Mouse (Mus musculus): Measurements from ENCODE around the gene Hoxc9. TPM values are rescaled to one million over a fixed set of nuclear protein-coding genes. Genes with fewer than 3 reads are reported as not detected.
A peak's percentile ranks its signal among the peaks of the same experiment; 100 is the strongest.

Hoxc9 gene
- polyA plus RNA-seq (2015; fragmentation: Nextera tagmentation; extraction: Ambion mirVana): 0.57 and 0.62 TPM in 2 replicates

DNA sequence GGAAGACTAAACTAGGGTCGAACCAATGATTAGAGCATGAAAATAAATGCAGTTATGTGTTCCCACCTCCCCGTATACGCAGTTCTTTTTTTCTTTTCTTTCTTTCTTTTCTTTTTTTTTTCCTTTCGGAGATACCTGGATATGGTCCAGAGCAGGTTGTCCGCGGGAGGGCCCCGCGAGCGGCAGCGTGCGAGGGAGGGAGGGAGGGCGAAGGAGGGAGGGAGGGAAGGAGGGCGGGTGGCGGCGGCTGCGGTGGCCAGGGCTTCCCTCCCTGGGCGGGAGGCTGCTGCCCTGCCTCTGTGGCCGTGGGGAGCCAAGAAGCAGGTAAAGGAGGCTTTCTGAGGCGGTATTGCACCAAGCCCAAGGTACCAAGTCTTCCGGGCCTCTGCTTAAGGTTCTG lies at the start of gene Hoxc9:
TSS of gene Hoxc9 (plus strand) at position 269 of the 400 bp plus-strand sequence.

DNA sequence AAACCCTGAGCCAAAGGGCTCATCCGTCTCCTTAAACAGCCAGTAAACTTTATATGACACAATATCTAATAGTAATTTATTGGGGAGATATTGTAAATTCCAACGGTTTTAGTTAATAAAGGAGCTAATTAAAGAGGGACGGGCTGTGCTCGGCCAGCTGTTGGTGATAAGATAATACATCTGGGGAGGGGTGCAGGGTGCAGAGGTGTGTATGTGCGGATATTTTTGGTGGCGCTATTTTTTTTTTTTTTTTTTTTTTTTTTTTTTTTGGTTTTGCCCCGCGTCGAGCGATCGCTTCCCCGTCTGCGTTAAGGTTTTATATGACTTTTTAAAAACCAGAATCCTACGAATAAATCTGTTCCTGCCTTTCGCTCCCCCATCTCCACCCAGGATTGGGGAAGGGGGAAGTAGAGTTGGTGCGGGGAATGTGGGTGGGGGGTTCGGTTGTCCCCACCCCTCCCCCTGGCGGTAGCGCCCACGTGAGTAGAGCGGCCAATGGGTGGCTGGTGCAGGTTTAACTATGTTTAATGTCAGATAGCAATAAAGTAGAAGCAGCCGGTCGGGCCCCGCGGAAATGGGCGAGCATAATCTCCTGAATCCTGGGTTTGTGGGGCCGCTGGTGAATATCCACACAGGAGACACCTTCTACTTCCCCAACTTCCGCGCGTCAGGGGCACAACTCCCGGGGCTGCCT lies 39.8 kb upstream of the Hoxc9 start, which contains the start of gene Hoxc12:
TSS of gene Hoxc12 (plus strand) at position 479 of the 694 bp plus-strand sequence.

DNA sequence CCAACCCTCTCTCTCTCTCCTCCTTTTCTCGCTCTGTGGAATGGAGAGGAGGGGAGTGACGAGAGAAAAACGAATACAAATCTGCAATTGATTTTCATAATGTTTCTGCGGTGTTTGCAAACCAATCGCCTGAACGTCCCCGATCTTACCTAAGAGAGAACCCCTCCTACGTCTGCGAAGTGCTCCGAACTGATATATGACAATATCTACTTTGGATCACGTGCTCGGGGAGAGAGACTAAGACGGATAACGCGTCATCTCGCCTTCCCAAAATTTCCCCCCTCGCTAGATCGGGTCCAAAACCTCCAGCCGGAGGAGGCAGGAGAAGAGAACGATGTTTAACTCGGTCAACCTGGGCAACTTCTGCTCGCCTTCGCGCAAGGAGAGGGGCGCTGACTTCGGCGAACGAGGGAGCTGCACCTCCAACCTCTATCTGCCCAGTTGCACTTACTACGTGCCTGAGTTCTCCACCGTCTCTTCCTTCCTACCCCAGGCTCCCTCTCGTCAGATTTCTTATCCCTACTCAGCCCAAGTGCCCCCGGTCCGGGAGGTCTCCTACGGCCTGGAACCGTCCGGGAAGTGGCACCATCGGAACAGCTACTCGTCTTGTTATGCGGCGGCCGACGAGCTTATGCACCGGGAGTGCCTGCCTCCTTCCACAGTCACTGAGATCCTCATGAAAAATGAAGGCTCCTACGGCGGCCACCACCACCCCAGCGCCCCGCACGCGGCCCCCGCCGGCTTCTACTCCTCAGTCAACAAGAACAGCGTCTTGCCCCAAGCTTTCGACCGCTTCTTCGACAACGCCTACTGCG lies 21.8 kb upstream of the Hoxc9 start, which contains the start of gene Hoxc11:
TSS of gene Hoxc11 (plus strand) at position 236 of the 815 bp plus-strand sequence.

DNA sequence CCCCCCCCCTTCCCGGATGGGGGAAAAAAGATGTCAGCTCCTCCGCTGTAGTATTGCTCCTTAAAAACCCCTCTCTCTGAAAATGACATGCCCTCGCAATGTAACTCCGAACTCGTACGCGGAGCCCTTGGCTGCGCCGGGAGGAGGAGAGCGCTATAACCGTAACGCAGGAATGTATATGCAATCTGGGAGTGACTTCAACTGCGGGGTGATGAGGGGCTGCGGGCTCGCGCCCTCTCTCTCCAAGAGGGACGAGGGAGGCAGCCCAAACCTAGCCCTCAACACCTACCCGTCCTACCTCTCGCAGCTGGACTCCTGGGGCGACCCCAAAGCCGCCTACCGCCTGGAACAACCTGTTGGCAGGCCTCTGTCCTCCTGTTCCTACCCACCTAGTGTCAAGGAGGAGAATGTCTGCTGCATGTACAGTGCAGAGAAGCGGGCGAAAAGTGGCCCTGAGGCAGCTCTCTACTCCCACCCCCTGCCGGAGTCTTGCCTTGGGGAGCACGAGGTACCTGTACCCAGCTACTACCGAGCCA lies 9.4 kb upstream of the Hoxc9 start, which contains the start of gene Hoxc10:
TSS of gene Hoxc10 (plus strand) at position 21 of the 536 bp plus-strand sequence.

DNA sequence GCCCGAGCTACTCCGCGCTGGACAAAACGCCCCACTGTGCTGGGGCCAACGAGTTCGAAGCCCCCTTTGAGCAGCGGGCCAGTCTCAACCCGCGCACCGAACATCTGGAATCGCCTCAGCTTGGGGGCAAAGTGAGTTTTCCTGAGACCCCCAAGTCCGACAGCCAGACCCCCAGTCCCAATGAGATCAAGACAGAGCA lies 9.0 kb upstream of the Hoxc9 start, which contains the start of gene Hoxc5:
TSS of gene Hoxc5 (plus strand) at position 132 of the 199 bp plus-strand sequence.

DNA sequence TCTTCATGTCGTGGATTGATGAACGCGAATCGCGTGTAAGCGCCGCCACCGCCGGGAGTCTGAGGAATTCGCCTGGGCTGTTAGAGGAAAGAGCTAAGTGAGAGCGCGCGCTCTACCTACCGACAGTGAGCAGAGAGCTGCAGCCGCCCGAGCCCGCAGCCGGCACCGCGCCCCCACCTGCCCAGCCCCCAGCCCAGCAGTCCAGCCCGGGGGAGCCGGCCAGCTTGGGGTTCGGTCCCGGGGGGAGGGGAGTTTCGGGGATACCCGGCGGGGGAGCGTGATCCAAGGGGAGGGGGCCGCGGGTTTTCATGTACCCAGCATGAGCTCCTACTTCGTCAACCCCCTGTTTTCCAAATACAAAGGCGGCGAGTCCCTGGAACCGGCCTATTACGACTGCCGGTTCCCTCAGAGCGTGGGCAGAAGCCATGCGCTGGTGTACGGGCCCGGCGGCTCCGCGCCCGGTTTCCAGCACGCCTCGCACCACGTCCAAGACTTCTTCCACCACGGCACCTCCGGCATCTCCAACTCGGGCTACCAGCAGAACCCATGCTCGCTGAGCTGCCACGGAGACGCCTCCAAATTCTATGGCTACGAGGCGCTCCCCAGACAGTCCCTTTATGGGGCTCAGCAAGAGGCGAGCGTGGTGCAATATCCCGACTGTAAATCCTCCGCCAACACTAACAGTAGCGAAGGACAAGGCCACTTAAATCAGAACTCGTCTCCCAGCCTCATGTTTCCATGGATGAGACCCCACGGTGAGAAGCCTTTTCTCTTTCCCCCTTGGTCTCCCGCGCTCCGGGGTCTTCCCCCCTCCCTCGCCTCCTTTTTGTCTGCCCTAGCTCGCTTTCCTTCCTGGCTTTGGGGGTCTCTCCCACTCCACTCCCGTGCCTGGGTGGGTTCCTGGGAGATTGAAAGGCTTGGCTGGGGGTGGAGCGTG lies 14.5 kb downstream of the Hoxc9 start, which contains the start of gene Hoxc8:
TSS of gene Hoxc8 (plus strand) at position 147 of the 937 bp plus-strand sequence.

DNA sequence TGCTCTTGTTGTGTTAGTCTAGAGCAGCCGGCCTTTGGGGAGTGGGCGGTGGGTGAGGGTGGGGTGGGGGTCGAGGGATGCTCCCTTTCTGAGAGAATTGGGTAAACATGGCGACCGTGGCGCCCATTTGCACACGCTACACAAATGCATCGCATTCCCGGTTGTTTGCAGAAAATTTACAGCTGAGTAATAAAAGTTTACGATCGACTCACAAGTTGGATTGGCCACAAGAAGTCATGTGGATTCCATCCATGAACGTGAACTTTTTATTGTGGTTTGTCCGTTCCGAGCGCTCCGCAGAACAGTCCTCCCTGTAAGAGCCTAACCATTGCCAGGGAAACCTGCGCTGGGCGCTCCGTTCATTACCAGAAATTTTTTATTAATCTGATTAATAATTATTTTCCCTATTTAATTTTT lies 21.7 kb downstream of the Hoxc9 start, which contains the start of gene Hoxc6:
TSS of gene Hoxc6 (plus strand) at position 319 of the 417 bp plus-strand sequence.

DNA sequence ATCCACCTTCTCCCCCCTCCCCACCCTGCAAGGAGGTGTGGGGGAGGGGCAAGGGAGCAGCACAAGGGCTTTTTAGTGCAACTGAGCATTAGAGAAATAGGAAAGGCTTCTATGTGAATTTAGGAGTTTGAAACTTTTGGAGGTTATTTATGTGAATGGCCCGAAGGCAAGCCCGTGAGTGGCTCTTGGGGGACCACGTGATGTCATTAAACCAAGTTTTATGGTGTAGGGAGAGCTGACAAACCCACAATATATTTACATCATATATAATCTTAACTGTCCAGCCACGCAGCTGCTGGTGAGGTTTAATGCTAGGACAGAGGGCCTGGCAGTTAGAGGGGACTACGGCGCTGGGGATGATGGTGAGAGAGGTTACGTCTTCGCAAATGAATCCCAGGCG lies 42.4 kb downstream of the Hoxc9 start, which contains the start of gene Hoxc4:
TSS of gene Hoxc4 (plus strand) at position 299 of the 400 bp plus-strand sequence.

MicroRNAs within 50 kb of the gene (microRNA counts, 519-probe panel; counts per million panel counts)
- microRNA mmu-miR-615-3p: not detected
- not detected for microRNA mmu-miR-615-5p

Small RNA genes within 50 kb of the gene (microRNA-seq; reads per million reads assigned to microRNA genes)
- gene Mir196a-2 (265 reads per million, percentile 57 among the genes with 10 or more reads in this experiment), gene Mir615 (312 reads per million, percentile 60 among the genes with 10 or more reads in this experiment)

Other genes with a start within 250 kb of the Hoxc9 start
- gene Hoxc13, start 55.3 kb upstream of the Hoxc9 start, polyA plus RNA-seq (2015; fragmentation: Nextera tagmentation; extraction: Ambion mirVana): 0.05 TPM in 1 of 2 replicates, not detected in the other
- gene Hoxc12, start 39.7 kb upstream of the Hoxc9 start, polyA plus RNA-seq (2015; fragmentation: Nextera tagmentation; extraction: Ambion mirVana): not detected in 2 replicates
- 0.92 and 1.1 TPM in 2 replicates for gene Hoxc11, start 22.0 kb upstream of the Hoxc9 start, polyA plus RNA-seq (2015; fragmentation: Nextera tagmentation; extraction: Ambion mirVana)
- gene Hoxc10, start 9.6 kb upstream of the Hoxc9 start, polyA plus RNA-seq (2015; fragmentation: Nextera tagmentation; extraction: Ambion mirVana): 1.0 and 1.3 TPM in 2 replicates
- 0.24 and 0.33 TPM in 2 replicates for gene Hoxc5, start 9.0 kb upstream of the Hoxc9 start, polyA plus RNA-seq (2015; fragmentation: Nextera tagmentation; extraction: Ambion mirVana)
- 0.45 and 0.48 TPM in 2 replicates for gene Hoxc8, start 14.2 kb downstream of the Hoxc9 start, polyA plus RNA-seq (2015; fragmentation: Nextera tagmentation; extraction: Ambion mirVana)
- 0.31 and 0.57 TPM in 2 replicates for gene Hoxc6, start 21.8 kb downstream of the Hoxc9 start, polyA plus RNA-seq (2015; fragmentation: Nextera tagmentation; extraction: Ambion mirVana)
- gene Hoxc4, start 42.5 kb downstream of the Hoxc9 start, polyA plus RNA-seq (2015; fragmentation: Nextera tagmentation; extraction: Ambion mirVana): 0.18 and 0.43 TPM in 2 replicates
- 9.7 and 10.7 TPM in 2 replicates for gene Smug1, start 190.7 kb downstream of the Hoxc9 start, polyA plus RNA-seq (2015; fragmentation: Nextera tagmentation; extraction: Ambion mirVana)